Mouse (Mus musculus): ENCODE results near the gene Tmem131l. TPM values are rescaled to one million over a fixed set of nuclear protein-coding genes. Genes with fewer than 3 reads are reported as not detected.

Gene Tmem131l
- polyA plus RNA-seq (2015; fragmentation: Nextera tagmentation; extraction: Ambion mirVana): 43.0 and 71.5 TPM in 2 replicates

DNA sequence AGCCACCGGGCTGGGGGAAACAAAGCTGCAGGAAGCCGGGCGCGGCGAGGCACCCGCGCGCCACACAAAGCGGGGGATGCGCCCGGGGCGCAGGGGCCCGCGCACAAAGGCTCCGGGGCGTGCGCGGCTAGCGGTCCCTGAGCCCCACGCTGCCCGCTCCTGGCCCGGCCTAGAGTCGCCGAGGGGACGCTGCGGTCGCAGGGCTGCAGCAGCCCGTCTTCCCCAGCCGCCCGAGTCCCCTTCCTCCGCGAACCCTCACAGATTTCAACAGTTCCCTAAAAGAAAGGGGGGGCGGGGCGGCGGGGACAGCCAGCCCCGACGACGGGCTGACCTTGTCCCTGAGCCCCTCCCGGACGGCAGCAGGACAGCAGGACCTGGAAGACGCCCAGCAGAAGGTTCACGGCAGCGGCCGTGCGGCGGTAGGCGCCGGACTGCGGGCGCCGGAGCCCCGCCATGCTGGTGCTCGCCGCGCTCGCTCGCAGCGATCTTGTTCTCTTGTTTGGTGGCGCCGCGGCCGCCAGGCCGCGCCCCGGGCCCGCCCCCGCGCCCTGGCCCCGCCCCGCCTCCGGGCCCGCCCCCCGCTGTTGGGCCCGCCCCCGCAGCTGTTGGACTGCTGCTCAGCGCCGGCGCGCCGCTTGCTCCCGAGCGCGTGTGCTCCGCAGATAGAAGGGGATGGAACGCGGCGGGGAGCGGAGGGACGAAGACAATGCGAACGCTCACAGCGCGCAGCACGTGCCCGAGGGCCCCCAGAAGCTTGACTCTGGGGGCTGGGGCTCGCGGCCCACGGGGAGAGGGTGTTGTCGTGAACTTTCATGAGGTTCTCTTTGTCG is at the start of gene Tmem131l:
Gene Tmem131l (minus strand): TSS at position 530 of the 830 bp plus-strand sequence.
- Histone ChIP-seq H3K9me3 (replicated peaks) (no peaks in the 10 kb centered on the region), H3K27ac (replicated peaks) (peak within 1 kb of the TSS; percentile 93), H3K36me3 (no peaks in the 10 kb centered on the region), H3K4me3 (replicated peaks) (peak within 1 kb of the TSS; percentile 65), H3K9ac (replicated peaks) (peak within 1 kb of the TSS; percentile 89), H3K27me3 (replicated peaks) (no peaks in the 10 kb centered on the region), H3K4me1 (peaks cover 42% of the 10 kb centered on the region), H3K4me2 (peak within 1 kb of the TSS; percentile 87)
- ATAC-seq (ENCODE audit: low FRiP score): peak; percentile 94
- under 1% methylated on average over 84 of the region's 100 CpGs for WGBS

DNA sequence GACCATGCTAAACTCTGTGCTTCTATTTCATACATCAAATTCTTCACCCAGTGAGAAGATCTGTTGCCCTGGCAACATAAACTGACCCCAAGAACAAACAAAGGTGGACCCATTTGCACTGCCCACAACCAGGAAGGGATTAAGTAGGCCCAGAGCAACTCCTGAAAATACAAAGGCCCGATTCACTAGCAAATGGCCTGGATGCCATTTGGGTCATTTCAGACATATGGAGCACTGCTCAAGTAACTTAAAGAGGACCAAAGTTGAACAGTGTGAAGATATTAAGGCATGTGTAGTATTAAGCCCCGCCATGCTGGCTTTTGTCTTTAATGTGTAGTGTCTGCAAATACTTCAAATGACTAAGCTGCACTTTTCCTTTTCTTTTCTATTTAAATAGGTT is 46.9 kb upstream of the Tmem131l start:
- H3K9ac ChIP-seq (replicated peaks): no peak overlapping the region
- no peaks in the 10 kb centered on the region for H3K36me3 ChIP-seq
- 74% methylated on average over 2 of the region's 2 CpGs for WGBS
- no peak for ATAC-seq (ENCODE audit: low FRiP score)
- no peaks in the 10 kb centered on the region for H3K4me1 ChIP-seq
- no peaks in the 10 kb centered on the region for H3K27me3 ChIP-seq (replicated peaks)
- peaks cover 3% of the 10 kb centered on the region; the same call in 1 of the 2 replicates for H3K9me3 ChIP-seq (replicated peaks)
- H3K4me2 ChIP-seq: no peak overlapping the region
- H3K4me3 ChIP-seq (replicated peaks): no peak overlapping the region
- H3K27ac ChIP-seq (replicated peaks): no peak overlapping the region

DNA sequence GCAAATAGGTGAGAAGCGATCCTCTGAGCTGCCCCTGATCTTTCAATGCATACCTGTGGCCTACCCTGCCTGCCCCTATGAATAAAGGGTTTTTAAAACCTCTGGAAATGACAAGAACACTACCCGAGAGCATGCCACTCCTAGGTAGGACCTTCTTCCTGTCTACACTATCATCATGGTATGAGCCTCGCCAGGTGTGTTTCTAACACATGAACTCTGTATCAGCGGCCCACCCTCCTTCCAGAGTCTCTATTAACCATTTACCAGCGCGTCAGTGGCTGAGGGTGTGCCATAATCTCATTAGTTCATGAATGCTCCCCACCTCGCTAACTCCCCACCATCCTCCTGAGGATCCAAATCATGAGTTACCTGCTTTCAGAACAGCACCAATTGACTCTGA is 46.4 kb upstream of the Tmem131l start:
- Histone ChIP-seq H3K4me2 (no peak overlapping the region), H3K36me3 (no peaks in the 10 kb centered on the region), H3K9me3 (replicated peaks) (peaks cover 5% of the 10 kb centered on the region; the same call in 1 of the 2 replicates), H3K9ac (replicated peaks) (no peak overlapping the region), H3K27me3 (replicated peaks) (no peaks in the 10 kb centered on the region), H3K4me3 (replicated peaks) (no peak overlapping the region), H3K4me1 (no peaks in the 10 kb centered on the region), H3K27ac (replicated peaks) (no peak overlapping the region)
- 90% methylated on average over 7 of the region's 7 CpGs for WGBS
- no peak for ATAC-seq (ENCODE audit: low FRiP score)

DNA sequence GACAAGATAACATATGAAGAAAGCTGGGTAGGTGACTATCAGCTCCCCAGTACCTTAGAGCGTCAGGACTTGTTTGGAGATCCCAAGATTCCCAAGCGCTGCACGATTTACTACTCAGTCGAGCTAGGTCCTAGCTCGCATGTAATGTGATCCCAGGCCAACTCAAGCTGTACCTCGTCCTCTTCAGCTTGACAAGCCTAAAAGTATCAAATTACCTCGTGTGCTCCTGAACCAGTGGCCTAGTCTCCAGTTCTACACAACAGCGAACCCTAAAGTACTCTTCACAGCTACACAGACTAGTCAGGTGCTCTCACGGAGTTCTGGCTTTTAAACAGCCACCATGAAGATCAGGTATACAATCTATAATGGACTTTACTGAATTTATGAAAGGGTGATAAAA is 45.5 kb upstream of the Tmem131l start:
- H3K4me3 ChIP-seq (replicated peaks): no peak overlapping the region
- no peaks in the 10 kb centered on the region for H3K36me3 ChIP-seq
- 48% methylated on average over 9 of the region's 9 CpGs for WGBS
- no peaks in the 10 kb centered on the region for H3K27me3 ChIP-seq (replicated peaks)
- peaks cover 5% of the 10 kb centered on the region; the same call in 1 of the 2 replicates for H3K9me3 ChIP-seq (replicated peaks)
- H3K9ac ChIP-seq (replicated peaks): no peak overlapping the region
- no peaks in the 10 kb centered on the region for H3K4me1 ChIP-seq
- no peak for ATAC-seq (ENCODE audit: low FRiP score)
- no peak overlapping the region for H3K4me2 ChIP-seq
- no peak overlapping the region for H3K27ac ChIP-seq (replicated peaks)

DNA sequence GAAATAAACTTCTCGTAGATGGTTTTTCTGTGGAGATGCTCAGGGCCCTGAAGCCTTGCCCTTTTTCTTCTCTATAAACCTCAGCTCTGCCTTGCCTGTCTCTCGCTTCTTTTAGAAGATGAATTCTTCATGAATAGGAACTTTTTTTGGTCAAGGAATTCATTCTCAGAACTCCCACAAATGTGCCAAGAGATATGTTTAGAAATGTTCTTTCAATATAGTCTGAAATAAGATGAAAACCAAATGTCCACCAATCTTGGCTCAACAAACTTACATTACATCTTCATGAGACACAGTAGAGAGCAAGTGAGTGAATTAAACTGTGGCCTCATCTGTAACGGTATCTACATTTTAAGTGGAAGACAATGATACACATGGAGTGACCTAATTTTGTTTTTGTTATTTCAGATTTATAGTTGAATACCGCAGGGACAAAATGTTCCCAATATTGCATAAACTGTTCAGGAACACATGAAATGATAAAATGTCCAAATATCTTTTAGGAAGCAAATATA is 41.3 kb upstream of the Tmem131l start:
- Histone ChIP-seq H3K9ac (replicated peaks) (no peak overlapping the region), H3K27ac (replicated peaks) (no peak overlapping the region), H3K27me3 (replicated peaks) (no peaks in the 10 kb centered on the region), H3K4me2 (no peak overlapping the region), H3K36me3 (no peaks in the 10 kb centered on the region), H3K4me3 (replicated peaks) (no peak overlapping the region), H3K4me1 (no peaks in the 10 kb centered on the region), H3K9me3 (replicated peaks) (peaks cover 5% of the 10 kb centered on the region; the same call in 1 of the 2 replicates)
- WGBS: 97% methylated on average over 4 of the region's 4 CpGs
- no peak for ATAC-seq (ENCODE audit: low FRiP score)

DNA sequence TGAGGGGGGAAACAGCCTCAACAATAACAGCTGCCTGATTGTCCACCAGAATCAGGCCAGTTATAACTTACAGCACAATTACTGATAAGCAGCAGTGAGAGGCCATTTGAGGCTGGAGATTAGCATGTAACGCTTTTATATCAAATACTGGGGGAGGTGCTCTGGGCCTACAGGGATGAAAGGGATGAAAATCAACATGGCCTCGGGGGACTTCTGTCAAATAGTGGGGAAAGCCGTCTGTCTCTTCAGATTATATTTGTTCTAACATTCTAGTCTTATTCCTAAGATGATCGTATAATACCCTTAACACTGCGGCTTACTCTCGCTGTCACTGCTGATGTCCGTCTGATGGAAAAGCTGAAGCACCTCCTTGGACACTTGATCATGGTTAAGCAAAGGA is 40.1 kb upstream of the Tmem131l start:
- Histone ChIP-seq H3K27ac (replicated peaks) (no peak overlapping the region), H3K9ac (replicated peaks) (no peak overlapping the region), H3K36me3 (no peaks in the 10 kb centered on the region), H3K4me3 (replicated peaks) (no peak overlapping the region), H3K4me2 (no peak overlapping the region), H3K9me3 (replicated peaks) (peaks cover 5% of the 10 kb centered on the region; the same call in 1 of the 2 replicates), H3K4me1 (no peaks in the 10 kb centered on the region), H3K27me3 (replicated peaks) (no peaks in the 10 kb centered on the region)
- no peak for ATAC-seq (ENCODE audit: low FRiP score)
- 70% methylated on average over 7 of the region's 7 CpGs for WGBS

DNA sequence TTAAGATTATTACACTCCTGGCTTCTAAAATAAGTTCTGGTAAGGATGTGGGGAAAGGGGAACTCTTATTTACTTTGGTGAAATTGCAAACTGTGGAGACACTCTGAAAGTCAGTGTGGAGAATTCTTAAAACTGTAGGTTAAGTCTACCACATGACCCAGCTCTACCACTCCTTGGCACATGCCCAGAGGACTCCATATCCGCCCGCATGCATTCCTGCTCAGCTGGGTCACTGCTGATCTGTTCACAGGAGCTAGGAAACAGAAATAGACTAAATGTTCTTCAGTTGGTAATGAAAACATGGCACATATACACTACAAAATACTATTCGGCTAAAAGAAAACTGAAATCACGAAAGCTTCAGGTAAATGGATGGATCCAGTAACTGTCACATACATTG is 37.5 kb upstream of the Tmem131l start:
- no peak overlapping the region for H3K4me3 ChIP-seq (replicated peaks)
- no peaks in the 10 kb centered on the region for H3K36me3 ChIP-seq
- no peak overlapping the region for H3K4me2 ChIP-seq
- H3K4me1 ChIP-seq: no peaks in the 10 kb centered on the region
- H3K27me3 ChIP-seq (replicated peaks): no peaks in the 10 kb centered on the region
- H3K9ac ChIP-seq (replicated peaks): no peak overlapping the region
- peaks cover 5% of the 10 kb centered on the region; the same call in 1 of the 2 replicates for H3K9me3 ChIP-seq (replicated peaks)
- 87% methylated on average over 4 of the region's 4 CpGs for WGBS
- ATAC-seq (ENCODE audit: low FRiP score): no peak
- H3K27ac ChIP-seq (replicated peaks): no peak overlapping the region

DNA sequence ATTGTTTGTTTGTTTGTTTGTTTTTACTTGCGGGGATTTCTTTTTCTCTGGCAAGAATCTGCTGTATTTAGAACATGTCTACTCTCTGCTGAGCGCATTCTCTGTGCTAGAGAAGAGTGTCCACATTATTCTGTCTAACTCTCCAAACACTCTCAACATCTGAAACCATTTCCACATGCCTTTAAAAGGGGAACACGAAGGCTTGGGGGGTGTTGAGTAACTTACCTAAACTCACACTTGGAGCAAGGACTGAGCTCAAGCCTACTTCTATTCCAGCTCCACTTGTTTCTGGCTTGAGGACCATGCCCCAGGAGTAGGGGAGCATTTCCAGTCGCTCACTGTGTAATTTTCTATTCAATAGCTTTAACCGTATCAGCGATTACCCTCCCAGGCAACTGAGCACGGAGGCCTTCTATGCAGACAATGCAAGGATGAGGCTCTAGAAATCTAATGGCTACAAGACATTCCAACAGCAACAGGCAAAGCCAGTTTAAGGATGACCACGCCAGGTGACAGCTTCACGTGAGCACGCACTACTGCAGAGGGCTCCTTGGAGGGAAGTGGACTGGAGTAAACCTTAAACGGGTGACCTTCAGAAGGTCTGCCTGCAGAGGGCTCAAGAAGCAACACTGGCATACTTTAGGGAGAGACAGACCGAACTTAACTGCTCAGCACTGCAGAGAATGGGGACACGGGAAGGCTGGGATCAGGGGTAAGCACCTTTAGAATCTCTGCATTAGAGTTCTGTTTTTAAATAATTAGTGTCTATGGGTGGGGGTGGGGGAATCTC is 36.8 kb upstream of the Tmem131l start:
- Histone ChIP-seq H3K4me2 (no peak overlapping the region), H3K27ac (replicated peaks) (no peak overlapping the region), H3K4me1 (no peaks in the 10 kb centered on the region), H3K27me3 (replicated peaks) (no peaks in the 10 kb centered on the region), H3K9me3 (replicated peaks) (no peaks in the 10 kb centered on the region), H3K36me3 (no peaks in the 10 kb centered on the region), H3K4me3 (replicated peaks) (no peak overlapping the region), H3K9ac (replicated peaks) (no peak overlapping the region)
- 72% methylated on average over 13 of the region's 13 CpGs for WGBS
- ATAC-seq (ENCODE audit: low FRiP score): no peak

DNA sequence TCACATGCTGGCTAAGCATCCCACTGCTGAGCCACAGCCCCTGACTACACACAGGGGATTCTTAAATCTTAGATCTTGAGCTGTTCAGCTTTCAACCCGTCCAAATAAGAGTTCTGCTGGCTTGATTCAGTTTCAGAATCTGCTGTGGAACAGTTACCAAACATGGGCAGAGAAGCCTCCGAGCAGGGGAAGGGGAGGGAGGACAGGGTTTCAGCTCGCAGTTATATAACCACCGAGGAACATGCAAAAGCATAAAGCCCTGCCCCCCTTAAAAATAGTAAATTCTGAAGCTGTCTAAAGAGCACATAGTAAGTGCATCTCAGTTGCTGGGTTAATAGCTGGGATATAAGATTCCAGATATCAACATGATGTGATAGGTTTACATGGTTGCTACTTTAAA is 35.5 kb upstream of the Tmem131l start:
- 72% methylated on average over 4 of the region's 4 CpGs for WGBS
- no peak for ATAC-seq (ENCODE audit: low FRiP score)
- H3K9me3 ChIP-seq (replicated peaks): no peaks in the 10 kb centered on the region
- no peak overlapping the region for H3K4me3 ChIP-seq (replicated peaks)
- H3K4me2 ChIP-seq: no peak overlapping the region
- H3K4me1 ChIP-seq: no peaks in the 10 kb centered on the region
- H3K27ac ChIP-seq (replicated peaks): no peak overlapping the region
- no peak overlapping the region for H3K9ac ChIP-seq (replicated peaks)
- H3K27me3 ChIP-seq (replicated peaks): no peaks in the 10 kb centered on the region
- no peaks in the 10 kb centered on the region for H3K36me3 ChIP-seq

DNA sequence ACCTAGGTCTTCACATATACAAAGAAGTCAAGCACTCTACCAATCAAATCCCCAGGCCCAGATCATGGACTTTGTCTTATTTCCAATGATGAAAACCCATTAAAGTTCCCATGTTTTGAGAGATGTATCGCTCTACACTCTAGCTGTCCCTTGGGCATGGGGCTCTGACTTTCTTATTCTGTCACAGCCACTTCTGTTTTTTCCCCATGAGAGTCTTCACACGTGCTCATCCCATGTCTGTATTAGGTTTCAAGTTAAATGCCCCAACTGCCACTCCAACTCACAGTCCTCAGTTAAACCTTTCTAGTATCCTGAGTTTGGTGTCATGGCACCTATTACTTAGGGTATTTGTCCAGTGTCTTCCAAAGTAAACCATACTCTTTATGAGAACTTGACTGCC is 34.8 kb upstream of the Tmem131l start:
- 82% methylated on average over 2 of the region's 2 CpGs for WGBS

DNA sequence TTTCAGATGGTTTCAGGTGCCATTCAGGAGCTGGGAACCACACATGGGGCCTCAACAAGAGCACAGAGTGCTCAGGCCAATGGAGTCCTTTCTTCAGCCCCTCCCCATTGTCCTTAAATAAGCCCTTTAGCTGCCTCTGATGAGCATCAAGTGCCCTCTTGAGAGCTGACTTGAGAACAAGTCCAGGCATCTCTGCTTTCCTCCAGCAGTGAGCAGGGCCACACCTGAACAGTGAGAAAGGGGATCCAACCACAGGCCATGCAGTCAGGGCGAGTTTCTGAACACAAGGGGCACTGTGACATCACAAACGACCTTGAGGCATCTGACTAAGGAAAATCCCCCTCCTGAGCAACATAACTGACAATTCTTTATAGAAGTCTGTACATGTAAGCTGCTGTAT is 31.7 kb upstream of the Tmem131l start:
- WGBS: 14% methylated on average over 2 of the region's 2 CpGs
- Histone ChIP-seq H3K4me3 (replicated peaks) (no peak overlapping the region), H3K9ac (replicated peaks) (no peak overlapping the region), H3K27me3 (replicated peaks) (no peaks in the 10 kb centered on the region), H3K27ac (replicated peaks) (no peak overlapping the region), H3K4me1 (no peaks in the 10 kb centered on the region), H3K4me2 (no peak overlapping the region), H3K36me3 (no peaks in the 10 kb centered on the region), H3K9me3 (replicated peaks) (no peaks in the 10 kb centered on the region)
- no peak for ATAC-seq (ENCODE audit: low FRiP score)

More for the DNA sequence above, 34.8 kb upstream of the Tmem131l start:
- no peaks in the 10 kb centered on the region for H3K4me1 ChIP-seq
- no peak overlapping the region for H3K9ac ChIP-seq (replicated peaks)
- ATAC-seq (ENCODE audit: low FRiP score): no peak
- no peaks in the 10 kb centered on the region for H3K27me3 ChIP-seq (replicated peaks)
- H3K4me3 ChIP-seq (replicated peaks): no peak overlapping the region
- H3K9me3 ChIP-seq (replicated peaks): no peaks in the 10 kb centered on the region
- no peak overlapping the region for H3K4me2 ChIP-seq
- H3K27ac ChIP-seq (replicated peaks): no peak overlapping the region
- H3K36me3 ChIP-seq: no peaks in the 10 kb centered on the region
